Mouse (Mus musculus): ENCODE measurements around the gene Pkp3. TPM values are rescaled to one million over a fixed set of nuclear protein-coding genes. Genes with fewer than 3 reads are reported as not detected.

Pkp3 gene
- polyA plus RNA-seq, 1 experiment from 2014 or later: 1.8 TPM

DNA sequence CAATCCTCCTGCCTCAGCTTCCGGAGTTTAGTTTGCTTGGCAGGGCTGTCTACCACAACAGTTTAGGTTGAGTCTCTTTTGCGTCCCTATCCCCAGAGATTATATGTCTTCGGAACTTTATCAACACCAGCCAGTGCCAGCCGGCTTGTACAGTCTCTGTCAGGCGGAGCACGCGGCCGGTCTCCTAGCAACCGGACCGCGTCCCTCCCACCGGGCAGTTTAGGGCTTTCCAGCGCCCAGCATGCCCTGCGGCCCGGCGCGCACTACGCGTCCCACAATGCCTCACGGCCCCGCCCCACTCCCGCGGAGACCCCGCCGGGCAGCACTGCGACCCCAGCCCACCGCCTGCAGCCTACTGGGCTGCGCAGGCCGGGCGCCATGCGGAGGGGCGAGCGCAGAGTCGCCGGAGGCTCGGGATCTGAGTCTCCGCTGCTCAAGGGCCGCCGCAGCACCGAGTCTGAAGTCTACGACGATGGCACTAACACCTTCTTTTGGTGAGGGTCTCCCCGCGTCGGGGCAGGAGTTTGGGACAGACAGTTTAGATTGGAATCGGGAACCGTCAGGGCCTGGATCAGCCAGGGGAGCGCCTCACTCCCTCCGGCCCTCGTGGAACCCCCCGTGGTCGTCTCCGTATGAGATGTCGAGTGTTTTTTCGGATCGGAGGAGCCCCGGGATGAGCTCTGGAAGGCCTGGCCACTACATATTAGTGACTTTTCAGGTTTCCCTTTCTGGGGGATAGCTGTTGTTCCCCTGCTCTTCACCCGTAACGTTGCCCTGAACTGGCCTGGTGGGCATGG is 53.2 kb downstream of the Pkp3 start:
- H3K9me3 ChIP-seq: no peaks in the 10 kb centered on the region
- peaks cover 18% of the 10 kb centered on the region for H3K4me1 ChIP-seq
- peak; percentile 99 for ATAC-seq (ENCODE audit: low FRiP score, low read depth)
- peak overlapping the region; percentile 94 for H3K9ac ChIP-seq (replicated peaks)
- under 1% methylated on average over 59 of the region's 59 CpGs for WGBS
- peak overlapping the region; percentile 80 for H3K4me3 ChIP-seq
- peak overlapping the region; percentile 61 for H3K27ac ChIP-seq (replicated peaks)
- peaks cover 8% of the 10 kb centered on the region for H3K27me3 ChIP-seq
- H3K36me3 ChIP-seq: peaks cover 13% of the 10 kb centered on the region
- peak overlapping the region; percentile 91 for H3K4me2 ChIP-seq (replicated peaks)

DNA sequence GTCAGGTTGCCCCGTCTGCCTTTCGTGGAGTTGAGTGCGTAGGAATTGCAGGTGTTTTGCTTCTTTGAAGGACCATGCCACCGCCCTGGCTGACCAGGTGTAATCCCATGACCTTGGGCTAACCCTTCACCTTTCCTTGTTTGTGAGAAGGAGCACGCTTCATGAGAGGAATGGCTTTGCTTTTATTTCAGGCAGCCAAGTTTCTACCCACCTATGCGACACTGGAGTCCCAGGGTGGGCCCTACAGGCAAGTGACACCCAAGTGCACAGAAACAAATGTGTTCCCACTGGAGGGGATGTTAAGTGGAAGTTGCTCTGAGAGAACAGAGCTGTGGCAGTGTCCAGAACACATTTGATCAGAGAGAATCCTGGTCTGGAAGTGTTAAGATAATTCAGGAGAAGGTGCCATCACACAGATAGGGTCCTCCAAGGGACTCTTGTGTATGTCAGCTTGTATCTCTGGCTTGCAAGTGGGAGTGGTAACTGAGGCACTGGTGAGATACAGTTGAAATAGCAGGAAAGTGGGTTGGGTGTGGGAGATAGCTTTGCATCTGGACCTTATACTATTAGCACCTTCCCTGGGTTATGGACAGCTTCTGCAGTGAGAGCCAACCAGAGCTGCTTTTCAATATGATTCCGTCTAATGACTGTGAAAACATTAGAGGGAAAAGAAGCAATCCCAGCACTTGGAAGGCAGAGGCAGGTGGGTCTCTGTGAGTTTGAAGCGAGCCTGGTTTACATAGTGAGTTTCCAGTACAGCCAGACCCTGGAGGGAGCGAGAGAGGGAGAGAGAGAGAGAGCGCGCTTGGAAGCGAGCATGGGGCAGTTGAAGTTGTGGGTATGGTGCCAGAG is 54.1 kb downstream of the Pkp3 start:
- H3K9me3 ChIP-seq: no peaks in the 10 kb centered on the region
- 61% methylated on average over 12 of the region's 12 CpGs for WGBS
- peak overlapping the region; percentile 94 for H3K9ac ChIP-seq (replicated peaks)
- peaks cover 8% of the 10 kb centered on the region for H3K27me3 ChIP-seq
- H3K4me1 ChIP-seq: peaks cover 18% of the 10 kb centered on the region
- H3K36me3 ChIP-seq: peaks cover 22% of the 10 kb centered on the region
- H3K4me2 ChIP-seq (replicated peaks): peak overlapping the region; percentile 91
- H3K27ac ChIP-seq (replicated peaks): no peak overlapping the region
- no peak for ATAC-seq (ENCODE audit: low FRiP score, low read depth)
- H3K4me3 ChIP-seq: peak overlapping the region; percentile 80

Other genes starting within 250 kb of the Pkp3 start
- gene Urah, start 243.2 kb upstream of the Pkp3 start, polyA plus RNA-seq (2016; fragmentation: Nextera tagmentation; extraction: Ambion mirVana): 0.29 TPM in 1 of 2 replicates, not detected in the other
- not detected in 2 replicates for gene Scgb1c1, start 232.7 kb upstream of the Pkp3 start, polyA plus RNA-seq (2016; fragmentation: Nextera tagmentation; extraction: Ambion mirVana)
- not detected in 2 replicates for gene Odf3, start 230.4 kb upstream of the Pkp3 start, polyA plus RNA-seq (2016; fragmentation: Nextera tagmentation; extraction: Ambion mirVana)
- gene Gm45785, start 221.9 kb upstream of the Pkp3 start, polyA plus RNA-seq (2016; fragmentation: Nextera tagmentation; extraction: Ambion mirVana): 0.20 TPM in 1 of 2 replicates, not detected in the other
- 69.2 and 78.3 TPM in 2 replicates for gene Ric8a, start 221.3 kb upstream of the Pkp3 start, polyA plus RNA-seq (2016; fragmentation: Nextera tagmentation; extraction: Ambion mirVana)
- gene Bet1l, start 220.6 kb upstream of the Pkp3 start, polyA plus RNA-seq (2016; fragmentation: Nextera tagmentation; extraction: Ambion mirVana): 30.9 and 33.2 TPM in 2 replicates
- 279 and 300 TPM in 2 replicates for gene Psmd13, start 196.2 kb upstream of the Pkp3 start, polyA plus RNA-seq (2016; fragmentation: Nextera tagmentation; extraction: Ambion mirVana)
- 27.4 and 28.9 TPM in 2 replicates for gene Sirt3, start 195.9 kb upstream of the Pkp3 start, polyA plus RNA-seq (2016; fragmentation: Nextera tagmentation; extraction: Ambion mirVana)
- not detected in 2 replicates for gene Cox8b, start 177.8 kb upstream of the Pkp3 start, polyA plus RNA-seq (2016; fragmentation: Nextera tagmentation; extraction: Ambion mirVana)
- gene Nlrp6, start 157.3 kb upstream of the Pkp3 start, polyA plus RNA-seq (2016; fragmentation: Nextera tagmentation; extraction: Ambion mirVana): 0.08 and 0.18 TPM in 2 replicates
- gene Pgghg, start 136.8 kb upstream of the Pkp3 start, polyA plus RNA-seq (2016; fragmentation: Nextera tagmentation; extraction: Ambion mirVana): 13.1 and 14.9 TPM in 2 replicates
- 0.93 and 0.94 TPM in 2 replicates for gene Ifitm5, start 127.9 kb upstream of the Pkp3 start, polyA plus RNA-seq (2016; fragmentation: Nextera tagmentation; extraction: Ambion mirVana)
- not detected in 2 replicates for gene Gm45717, start 122.3 kb upstream of the Pkp3 start, polyA plus RNA-seq (2016; fragmentation: Nextera tagmentation; extraction: Ambion mirVana)
- 175 and 198 TPM in 2 replicates for gene Ifitm2, start 122.2 kb upstream of the Pkp3 start, polyA plus RNA-seq (2016; fragmentation: Nextera tagmentation; extraction: Ambion mirVana)
- gene Ifitm1, start 111.0 kb upstream of the Pkp3 start, polyA plus RNA-seq (2016; fragmentation: Nextera tagmentation; extraction: Ambion mirVana): 7.8 and 10.3 TPM in 2 replicates
- 16.2 and 17.9 TPM in 2 replicates for gene Ifitm3, start 67.4 kb upstream of the Pkp3 start, polyA plus RNA-seq (2016; fragmentation: Nextera tagmentation; extraction: Ambion mirVana)
- 0.29 TPM in 1 of 2 replicates, not detected in the other for gene Ifitm6, start 60.3 kb upstream of the Pkp3 start, polyA plus RNA-seq (2016; fragmentation: Nextera tagmentation; extraction: Ambion mirVana)
- not detected in 2 replicates for gene Gm17387, start 49.1 kb upstream of the Pkp3 start, polyA plus RNA-seq (2016; fragmentation: Nextera tagmentation; extraction: Ambion mirVana)
- 41.9 and 45.3 TPM in 2 replicates for gene B4galnt4, start 17.1 kb upstream of the Pkp3 start, polyA plus RNA-seq (2016; fragmentation: Nextera tagmentation; extraction: Ambion mirVana)
- 1.6 and 1.7 TPM in 2 replicates for gene Sigirr, start 22.4 kb downstream of the Pkp3 start, polyA plus RNA-seq (2016; fragmentation: Nextera tagmentation; extraction: Ambion mirVana)
- gene Ano9, start 39.6 kb downstream of the Pkp3 start, polyA plus RNA-seq (2016; fragmentation: Nextera tagmentation; extraction: Ambion mirVana): not detected in 2 replicates
- gene Ptdss2, start 44.2 kb downstream of the Pkp3 start, polyA plus RNA-seq (2016; fragmentation: Nextera tagmentation; extraction: Ambion mirVana): 67.5 and 76.6 TPM in 2 replicates
- gene Rnh1, start 94.6 kb downstream of the Pkp3 start, polyA plus RNA-seq (2016; fragmentation: Nextera tagmentation; extraction: Ambion mirVana): 47.4 and 54.9 TPM in 2 replicates
- 93.4 and 96.4 TPM in 2 replicates for gene Hras, start 115.8 kb downstream of the Pkp3 start, polyA plus RNA-seq (2016; fragmentation: Nextera tagmentation; extraction: Ambion mirVana)
- gene Lrrc56, start 115.9 kb downstream of the Pkp3 start, polyA plus RNA-seq (2016; fragmentation: Nextera tagmentation; extraction: Ambion mirVana): 13.1 and 14.4 TPM in 2 replicates
- 3.7 and 3.8 TPM in 2 replicates for gene Lmntd2, start 135.9 kb downstream of the Pkp3 start, polyA plus RNA-seq (2016; fragmentation: Nextera tagmentation; extraction: Ambion mirVana)
- gene Rassf7, start 137.6 kb downstream of the Pkp3 start, polyA plus RNA-seq (2016; fragmentation: Nextera tagmentation; extraction: Ambion mirVana): 40.1 and 40.6 TPM in 2 replicates
- 107 and 112 TPM in 2 replicates for gene Phrf1, start 150.6 kb downstream of the Pkp3 start, polyA plus RNA-seq (2016; fragmentation: Nextera tagmentation; extraction: Ambion mirVana)
- gene Irf7, start 188.3 kb downstream of the Pkp3 start, polyA plus RNA-seq (2016; fragmentation: Nextera tagmentation; extraction: Ambion mirVana): 0.81 and 0.84 TPM in 2 replicates
- not detected in 2 replicates for gene Cdhr5, start 198.6 kb downstream of the Pkp3 start, polyA plus RNA-seq (2016; fragmentation: Nextera tagmentation; extraction: Ambion mirVana)
- gene Sct, start 200.9 kb downstream of the Pkp3 start, polyA plus RNA-seq (2016; fragmentation: Nextera tagmentation; extraction: Ambion mirVana): 0.64 and 1.3 TPM in 2 replicates
- 0.39 and 0.68 TPM in 2 replicates for gene Drd4, start 213.8 kb downstream of the Pkp3 start, polyA plus RNA-seq (2016; fragmentation: Nextera tagmentation; extraction: Ambion mirVana)
- gene Deaf1, start 249.5 kb downstream of the Pkp3 start, polyA plus RNA-seq (2016; fragmentation: Nextera tagmentation; extraction: Ambion mirVana): 85.9 and 88.3 TPM in 2 replicates
- 64.9 and 68.9 TPM in 2 replicates for gene Tmem80, start 249.5 kb downstream of the Pkp3 start, polyA plus RNA-seq (2016; fragmentation: Nextera tagmentation; extraction: Ambion mirVana)